Mouse (Mus musculus) urinary bladder, postnatal 4 days (tissue): Measurements from ENCODE around the gene Anxa3.

ENCODE experiments used
- DNase-seq, 2 experiments: peaks; one replicate each; pipeline ENCODE4 v3.0.0; 2021 to 2022; ENCODE audit warnings: low spot score in 2 of 2

Anxa3 gene

GRCm38 (mm10) chr5:96847986-96848385 is 54.8 kb downstream of the Anxa3 start:
- no peak for DNase-seq

- no peak for DNase-seq
Observed at GRCm38 (mm10) chr5:96848386-96848785, 55.2 kb downstream of the Anxa3 start.

GRCm38 (mm10) chr5:96849232-96849631 is 56.1 kb downstream of the Anxa3 start:
- no peak for DNase-seq

GRCm38 (mm10) chr5:96853451-96853850 is 60.3 kb downstream of the Anxa3 start:
- DNase-seq: no peak

- no peak for DNase-seq
Observed at GRCm38 (mm10) chr5:96854350-96854749, 61.2 kb downstream of the Anxa3 start.

GRCm38 (mm10) chr5:96859938-96860337 is 66.8 kb downstream of the Anxa3 start:
- DNase-seq: no peak

- no peak for DNase-seq
Observed at GRCm38 (mm10) chr5:96867171-96867570, 74.0 kb downstream of the Anxa3 start.

GRCm38 (mm10) chr5:96868893-96869292 is 75.8 kb downstream of the Anxa3 start:
- DNase-seq: no peak

- no peak for DNase-seq
Observed at GRCm38 (mm10) chr5:96870996-96871395, 77.9 kb downstream of the Anxa3 start.

- DNase-seq: no peak
Observed at GRCm38 (mm10) chr5:96878178-96878577, 85.0 kb downstream of the Anxa3 start.

- DNase-seq: no peak
Observed at GRCm38 (mm10) chr5:96878851-96879540, 85.9 kb downstream of the Anxa3 start.

- no peak for DNase-seq
Observed at GRCm38 (mm10) chr5:96880231-96880630, 87.1 kb downstream of the Anxa3 start.

GRCm38 (mm10) chr5:96881118-96881517 is 88.0 kb downstream of the Anxa3 start:
- peak in 1 of 2 experiments; percentile 39 for DNase-seq

- no peak for DNase-seq
Observed at GRCm38 (mm10) chr5:96881613-96882012, 88.5 kb downstream of the Anxa3 start.

- no peak for DNase-seq
Observed at GRCm38 (mm10) chr5:96885202-96885601, 92.1 kb downstream of the Anxa3 start.

GRCm38 (mm10) chr5:96888396-96888795 is 95.3 kb downstream of the Anxa3 start:
- no peak for DNase-seq

GRCm38 (mm10) chr5:96890367-96890766 is 97.2 kb downstream of the Anxa3 start:
- no peak for DNase-seq
